Mouse (Mus musculus) right cerebral cortex, postnatal 25 days (tissue): ENCODE results near the gene Fyb2.

Experiments used
- DNase-seq: peaks from one replicate; pipeline ENCODE4 v3.0.0; 2022

Fyb2 gene

GRCm38 (mm10) chr4:105016006-105016613, 102.9 kb downstream of the Fyb2 start:
- no peak for DNase-seq

- DNase-seq: no peak
Observed at GRCm38 (mm10) chr4:105027278-105027677, 114.0 kb downstream of the Fyb2 start.

- no peak for DNase-seq
Observed at GRCm38 (mm10) chr4:105031104-105031503, 117.8 kb downstream of the Fyb2 start.

- DNase-seq: no peak
Observed at GRCm38 (mm10) chr4:105033153-105033552, 119.9 kb downstream of the Fyb2 start.

- DNase-seq: no peak
Observed at GRCm38 (mm10) chr4:105034259-105034658, 121.0 kb downstream of the Fyb2 start.

GRCm38 (mm10) chr4:105050041-105050440, 136.8 kb downstream of the Fyb2 start:
- no peak for DNase-seq

- no peak for DNase-seq
Observed at GRCm38 (mm10) chr4:105051291-105051690, 138.0 kb downstream of the Fyb2 start.
